Mouse (Mus musculus) cerebellum, adult 2 months (tissue): ENCODE data around the gene 4933400A11Rik.

Experiments
- CTCF ChIP-seq: fragments of 200-500 bp; IDR thresholded peaks from 2 replicates; pipeline ENCODE4 v1.5.1; 2011; ENCODE audit warnings: low read depth, mild to moderate bottlenecking, control low read depth, low read length, moderate library complexity, borderline replicate concordance; ENCODE audit not compliant: insufficient read depth
- POLR2A ChIP-seq: fragments of 200-500 bp; IDR thresholded peaks from 2 replicates; pipeline ENCODE4 v1.6.1; 2011; ENCODE audit warnings: low read length, control low read depth, borderline replicate concordance; ENCODE audit not compliant: insufficient read depth

GRCm38 (mm10) chrX:169735387-169735969, 44.0 kb downstream of the 4933400A11Rik start:
- TF ChIP-seq CTCF (no peak), POLR2A (no peak)
